Mouse (Mus musculus) right cerebral cortex, postnatal 14 days (tissue): ENCODE data around the gene Pold3.
"Not testable (repeated sequence)": the region's sequence is repeated elsewhere in the genome, so short reads cannot be mapped to it uniquely, and the experiment has no call there.

Source experiments
- DNase-seq: peaks from one replicate; pipeline ENCODE4 v3.0.0; 2022

The Pold3 gene

DNA sequence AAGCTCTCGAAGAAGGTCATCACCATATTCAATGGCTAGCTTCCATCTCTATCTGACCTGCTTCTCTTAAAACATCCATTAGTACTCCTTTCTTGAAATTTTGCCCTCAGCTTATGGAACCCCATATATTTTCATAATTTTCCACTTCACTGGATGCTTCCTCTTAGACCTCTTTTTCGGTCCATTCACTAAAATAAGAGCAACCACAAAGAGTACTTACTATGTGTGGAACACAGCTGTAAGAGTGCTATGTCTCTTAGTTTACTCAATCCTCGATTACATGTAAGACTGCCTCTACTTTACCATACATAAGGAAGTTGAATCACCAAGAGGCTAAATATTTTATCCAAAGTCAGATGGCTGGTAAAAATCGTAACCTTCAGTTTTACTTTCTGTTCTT lies 16.7 kb downstream of the Pold3 start:
- DNase-seq: no peak

DNA sequence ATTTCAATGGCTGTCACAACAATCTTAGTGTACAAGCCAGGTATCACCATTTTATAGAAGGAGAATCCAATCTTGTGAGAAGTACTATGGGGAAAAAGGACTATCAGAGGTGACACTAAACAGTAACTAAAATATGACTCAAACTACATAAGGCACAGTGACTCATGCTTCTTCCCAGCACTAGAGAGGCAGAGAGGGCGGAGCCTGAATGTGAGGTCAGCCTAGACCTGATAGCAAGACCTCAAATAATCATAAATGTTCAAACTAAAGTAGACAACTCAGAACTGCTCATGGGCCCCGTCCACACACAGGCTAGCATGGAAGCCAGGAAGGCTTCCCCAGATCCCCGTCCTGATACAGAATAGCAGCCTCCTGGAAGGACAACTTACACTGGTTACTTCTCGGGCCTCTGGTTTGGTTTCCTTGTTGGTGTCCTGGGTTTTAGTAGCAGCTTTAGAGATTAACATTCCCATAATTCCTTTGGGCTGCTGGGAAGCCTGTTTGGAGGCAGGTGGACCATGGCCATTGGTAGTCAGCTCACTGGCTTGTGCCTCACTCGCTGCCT lies 21.3 kb downstream of the Pold3 start:
- no peak for DNase-seq

DNA sequence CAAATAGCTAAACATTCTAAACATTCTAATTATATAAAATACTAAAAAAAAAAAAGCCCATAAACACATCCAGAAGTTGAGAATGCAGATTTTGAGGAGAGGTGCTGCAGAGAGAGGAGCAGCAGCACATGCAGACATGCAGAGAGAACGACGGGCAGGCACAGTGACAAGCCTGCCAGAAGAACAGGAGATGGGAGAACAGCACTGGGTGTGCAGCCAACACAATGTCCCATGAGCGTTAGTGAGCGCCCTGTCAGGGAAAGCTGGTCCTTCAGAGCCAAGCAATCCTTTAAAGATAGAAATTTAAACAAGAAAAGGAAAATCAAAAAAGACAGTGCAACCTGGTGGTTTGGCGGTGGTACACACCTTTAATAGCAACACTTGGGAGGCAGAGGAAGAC lies 34.5 kb downstream of the Pold3 start:
- DNase-seq: no peak

DNA sequence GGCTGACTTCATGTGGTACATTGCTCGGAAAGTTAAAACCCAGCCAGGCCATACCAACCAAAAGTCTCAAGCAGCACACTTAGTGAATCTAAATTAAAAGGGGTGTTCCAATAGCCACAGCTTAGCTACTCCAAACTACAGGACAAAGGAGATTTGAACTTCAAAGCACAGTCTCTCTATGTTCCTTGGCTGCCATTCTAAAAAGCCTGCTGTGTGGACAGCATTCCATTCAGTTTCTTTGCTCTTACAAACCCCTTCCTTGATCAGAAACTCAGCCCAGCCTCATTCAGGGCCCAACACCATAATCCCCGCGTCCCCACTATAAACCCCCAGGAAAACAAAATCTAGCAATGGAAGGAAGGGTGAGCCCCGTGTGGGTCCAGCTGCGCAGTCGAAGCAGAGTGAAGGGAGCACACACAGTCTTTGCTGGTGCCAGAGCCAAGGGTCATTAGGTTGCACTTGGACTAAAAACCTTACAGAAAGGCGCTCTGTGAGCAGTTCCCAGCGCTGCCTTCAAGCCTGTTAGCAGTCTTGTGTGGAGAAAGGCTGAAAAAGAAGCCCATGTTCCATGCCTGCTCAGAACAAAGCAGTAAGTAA lies 35.1 kb downstream of the Pold3 start:
- DNase-seq: no peak

DNA sequence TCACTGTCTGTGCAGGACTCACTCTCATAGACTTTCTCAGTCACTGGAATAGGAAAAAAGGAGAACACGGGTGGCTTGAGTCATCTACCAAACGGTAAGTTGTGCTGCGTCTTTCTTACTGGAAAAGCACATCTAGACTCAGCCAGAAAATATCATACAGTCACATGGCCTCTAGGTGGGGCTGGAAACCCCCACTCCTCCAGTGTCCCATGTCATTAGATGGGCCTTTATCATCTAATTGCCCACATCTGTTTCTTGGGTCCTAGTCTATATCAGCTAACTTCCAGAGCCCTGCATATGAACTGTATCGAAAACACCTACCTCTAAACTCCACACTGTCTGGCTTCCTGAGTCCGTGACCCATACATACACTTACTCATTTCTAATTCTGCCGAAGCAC lies 37.6 kb downstream of the Pold3 start:
- DNase-seq: no peak

DNA sequence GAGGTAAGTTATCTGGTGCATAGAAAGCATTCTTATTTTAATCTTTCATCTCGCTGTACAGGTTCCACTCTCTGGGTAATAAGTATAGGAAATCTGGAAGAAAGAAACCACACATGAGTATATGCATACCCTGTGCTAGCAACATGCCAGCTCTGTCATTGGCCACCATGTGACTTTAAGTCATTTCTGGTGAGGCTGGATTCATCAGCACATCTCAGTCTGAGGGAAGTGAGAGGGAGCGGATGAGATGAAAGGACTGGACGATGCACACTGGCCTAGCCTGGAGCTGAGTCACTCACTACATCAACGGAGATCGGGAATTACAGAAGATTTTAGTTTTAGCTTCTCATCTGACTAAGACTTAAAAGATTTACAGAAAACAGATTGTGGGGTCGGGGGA lies 38.5 kb downstream of the Pold3 start:
- no peak for DNase-seq

DNA sequence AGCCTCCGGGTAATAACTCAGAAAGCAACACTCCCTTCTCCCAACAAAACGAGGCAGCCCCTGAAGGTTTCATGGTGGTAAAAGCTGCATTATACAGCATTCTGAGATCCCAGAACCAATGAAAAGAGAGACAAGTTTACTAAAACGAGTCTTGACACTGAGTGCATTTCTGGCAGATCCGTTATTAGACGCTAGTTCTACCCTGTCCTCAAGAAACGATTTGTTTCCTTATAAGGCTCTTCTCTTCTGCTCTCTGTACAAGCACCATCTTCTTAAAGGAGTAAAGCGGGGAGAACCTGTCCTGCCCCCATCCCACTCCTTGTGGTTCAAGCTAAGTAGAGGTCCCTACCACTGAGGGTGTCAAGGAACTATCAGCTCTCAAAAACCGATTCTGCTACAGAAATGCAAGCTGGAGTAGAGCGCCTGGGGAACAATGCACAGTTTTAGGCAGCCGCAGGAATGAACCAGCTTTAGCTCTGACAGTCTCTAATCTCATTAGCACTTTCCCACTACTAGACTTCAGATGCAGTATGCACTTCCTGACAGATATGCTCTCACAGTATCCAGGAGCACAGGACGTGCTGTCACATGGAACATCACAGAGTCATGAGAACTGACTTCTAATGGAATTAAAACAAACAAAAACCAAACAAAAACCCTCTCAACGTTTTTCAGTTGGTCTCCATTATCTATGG lies 41.1 kb downstream of the Pold3 start:
- no peak for DNase-seq

DNA sequence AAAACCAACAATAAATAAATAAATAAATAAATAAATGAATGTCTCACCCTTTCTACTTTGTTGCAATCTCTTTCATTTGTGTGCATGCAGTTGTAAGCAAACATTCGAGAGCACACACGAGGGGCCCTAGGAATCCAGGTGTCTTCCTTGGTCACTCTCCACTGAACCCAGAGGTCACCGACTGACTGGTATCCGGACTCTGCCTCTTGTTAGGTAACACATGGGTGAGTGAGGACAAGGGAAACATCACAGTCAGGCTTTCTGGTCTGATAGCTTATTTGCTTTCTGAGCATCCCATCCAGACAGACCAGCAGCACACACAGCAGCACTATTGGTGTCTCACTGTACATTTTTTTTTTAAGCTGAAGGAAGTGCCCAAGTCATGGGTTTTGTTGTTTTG lies 44.3 kb downstream of the Pold3 start:
- DNase-seq: no peak

DNA sequence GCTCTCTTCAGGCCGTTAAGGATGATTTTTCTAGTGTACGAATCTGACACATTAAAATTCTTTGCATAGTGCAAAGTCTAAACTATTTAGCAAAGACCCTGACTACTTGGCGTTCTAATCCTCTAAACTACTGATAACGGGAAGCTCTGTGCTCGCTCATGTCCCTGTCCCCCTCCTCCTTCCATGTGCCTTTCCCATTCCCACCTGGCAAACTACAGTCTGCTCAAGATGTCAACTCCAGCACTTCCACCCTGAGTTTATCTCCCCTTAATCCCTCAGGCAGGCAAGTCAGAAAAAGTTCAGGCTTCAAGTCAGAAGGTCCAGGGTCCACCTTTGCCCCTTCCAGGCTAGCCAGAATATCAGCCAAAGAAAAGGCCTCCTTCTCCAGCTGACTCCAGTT lies 45.1 kb downstream of the Pold3 start:
- no peak for DNase-seq

DNA sequence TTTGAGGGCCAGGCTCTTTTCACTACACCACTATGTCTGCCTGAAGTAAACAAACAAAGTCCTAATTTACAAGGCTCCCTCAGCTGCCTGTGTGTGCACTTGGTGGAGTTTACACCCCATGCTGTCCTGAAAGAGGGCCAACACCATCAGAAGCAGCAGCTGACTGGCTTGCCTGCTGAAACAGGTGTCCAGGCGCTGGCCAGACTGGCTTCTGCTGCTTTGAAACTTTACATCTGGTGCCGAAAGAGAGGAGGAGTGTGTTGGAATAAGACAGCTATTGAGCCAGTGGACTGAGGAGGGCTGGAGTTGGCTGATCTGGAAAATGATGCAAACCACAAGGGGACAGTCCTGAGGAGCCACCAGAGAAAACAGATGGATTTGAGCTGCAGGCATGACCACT lies 47.4 kb downstream of the Pold3 start:
- DNase-seq: no peak

DNA sequence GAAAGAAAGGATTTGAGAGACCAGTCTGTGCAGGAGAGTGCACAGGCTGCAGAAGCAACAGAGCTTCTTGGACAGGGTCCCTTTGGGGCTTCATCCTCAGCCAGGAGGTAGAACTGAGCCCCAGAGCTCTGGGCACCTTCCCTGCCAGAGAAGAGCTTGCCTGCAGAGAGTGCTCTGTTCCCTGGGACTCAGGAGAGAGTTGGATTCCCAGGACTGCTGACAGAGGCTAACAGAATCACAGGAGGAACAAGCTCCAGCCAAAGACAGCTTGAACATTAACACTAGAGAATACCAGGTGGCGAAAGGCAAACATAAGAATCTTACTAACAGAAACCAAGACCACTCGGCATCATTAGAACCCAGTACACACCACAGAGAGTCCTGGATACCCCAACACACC lies 68.4 kb downstream of the Pold3 start:
- DNase-seq: not testable (repeated sequence)

DNA sequence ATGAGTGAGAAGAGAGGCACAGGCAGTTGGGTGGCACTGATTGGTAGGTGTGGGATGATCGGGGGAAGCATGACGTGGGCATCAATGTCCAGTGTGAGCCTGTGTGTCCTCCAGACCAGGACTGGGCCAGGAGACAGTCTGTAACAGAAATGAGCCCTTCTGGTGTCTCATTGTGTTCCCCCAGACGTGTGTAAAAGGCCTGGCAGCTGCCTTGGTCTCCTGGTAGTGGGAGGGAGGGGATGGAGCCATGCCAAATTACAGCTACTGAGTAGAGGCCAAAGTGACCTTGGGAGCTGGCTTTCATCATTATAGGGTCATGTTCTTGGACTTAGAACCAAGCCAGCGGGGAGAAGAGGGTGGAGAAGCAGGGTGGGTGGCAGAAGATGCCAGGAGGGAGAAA lies 69.5 kb downstream of the Pold3 start:
- DNase-seq: no peak

DNA sequence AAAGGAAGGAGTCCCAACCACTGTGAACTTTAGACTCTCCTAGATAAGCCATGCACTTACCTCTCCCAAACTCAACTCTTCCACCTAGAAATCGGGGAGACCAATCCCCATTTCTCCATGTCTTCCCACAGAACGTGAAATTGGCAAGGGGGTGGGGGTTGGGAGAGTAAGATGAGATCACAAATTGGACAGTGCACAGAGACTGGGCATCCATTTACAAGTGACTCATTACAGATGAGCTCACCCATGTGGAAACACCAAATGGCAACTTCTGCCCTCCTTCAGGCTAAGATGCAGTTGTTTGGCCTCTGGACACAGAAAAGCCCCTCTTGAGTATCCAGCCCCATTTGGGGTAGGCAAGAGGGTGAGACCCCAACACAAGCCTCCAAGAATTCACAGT lies 74.9 kb downstream of the Pold3 start:
- DNase-seq: no peak

DNA sequence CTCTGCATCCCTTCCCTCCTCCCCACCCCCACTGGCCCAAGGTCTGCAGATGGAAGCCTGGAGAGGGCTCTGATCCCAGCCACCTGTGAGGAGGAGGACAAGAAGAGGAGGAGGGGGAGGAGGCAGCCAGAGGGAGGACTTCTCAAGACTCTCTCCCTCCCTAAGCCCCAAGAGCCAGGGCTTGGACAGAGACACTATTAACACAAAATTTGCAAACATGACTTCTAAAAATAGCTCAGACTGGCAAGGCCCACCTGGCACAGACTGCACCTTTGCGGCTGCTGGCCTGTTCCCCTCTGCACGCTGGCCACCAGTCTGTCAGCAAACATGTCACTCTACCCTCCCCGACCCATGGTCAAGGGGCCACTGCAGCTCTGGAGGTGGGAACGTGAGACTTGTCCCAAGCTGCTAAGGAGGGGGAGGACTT lies 77.7 kb downstream of the Pold3 start:
- no peak for DNase-seq

DNA sequence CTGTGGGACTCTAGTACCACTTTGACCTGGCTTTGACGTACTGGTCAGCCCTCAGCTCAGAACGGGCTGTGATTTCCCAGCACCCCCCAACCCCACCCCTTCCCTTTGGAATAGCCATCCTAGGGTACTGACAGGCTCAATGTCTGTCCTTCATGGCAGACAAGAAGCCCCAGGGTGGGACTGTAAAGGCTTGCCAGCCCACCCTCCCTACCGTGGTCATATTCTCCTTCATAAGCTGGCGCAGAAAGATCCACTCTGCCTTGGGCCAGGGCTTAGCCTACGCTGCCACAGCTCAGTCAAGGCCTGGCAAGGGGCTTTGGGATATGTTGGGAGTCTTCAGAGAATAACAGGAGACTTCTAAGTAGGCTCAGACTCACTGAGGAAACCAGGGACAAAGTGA lies 78.3 kb downstream of the Pold3 start:
- no peak for DNase-seq

DNA sequence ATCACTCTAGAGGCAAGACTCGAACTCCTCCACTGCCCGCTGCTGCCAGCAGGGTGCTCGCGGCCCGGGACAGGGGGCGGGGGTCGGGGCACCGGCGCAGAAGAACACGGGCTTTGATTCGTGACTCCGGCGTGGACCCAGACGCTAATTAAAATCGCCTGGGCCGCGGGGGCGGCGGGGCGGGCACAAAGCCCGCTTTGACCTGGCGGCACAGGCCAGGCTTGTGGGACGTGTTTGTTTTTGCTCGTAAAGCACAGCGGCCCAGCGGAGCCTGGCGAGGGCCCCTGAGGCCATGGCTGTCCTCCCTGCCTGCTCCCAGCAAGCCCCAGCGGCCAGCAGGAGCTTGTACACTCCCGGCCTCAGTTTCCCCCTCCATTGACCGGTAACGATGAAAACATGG lies 79.2 kb downstream of the Pold3 start:
- no peak for DNase-seq

DNA sequence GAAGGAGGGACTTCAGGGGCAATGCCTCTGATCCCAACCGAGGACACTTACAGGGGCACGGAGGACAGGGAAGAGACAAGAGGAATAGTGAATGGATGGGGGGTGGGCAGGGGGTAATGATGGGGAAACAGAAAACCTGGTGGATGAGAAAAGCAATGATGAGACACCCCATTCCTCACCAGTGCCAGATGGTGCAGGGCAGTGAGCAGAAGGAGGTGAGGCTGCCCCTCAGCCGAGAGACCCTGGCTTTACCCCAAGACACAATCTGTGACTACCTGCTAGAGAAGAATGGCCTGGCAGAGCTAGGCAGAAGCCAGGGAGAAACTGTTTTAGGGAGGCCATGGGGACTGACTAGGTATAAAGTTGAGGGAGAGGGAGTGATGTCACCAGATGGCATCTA lies 84.9 kb downstream of the Pold3 start:
- no peak for DNase-seq

DNA sequence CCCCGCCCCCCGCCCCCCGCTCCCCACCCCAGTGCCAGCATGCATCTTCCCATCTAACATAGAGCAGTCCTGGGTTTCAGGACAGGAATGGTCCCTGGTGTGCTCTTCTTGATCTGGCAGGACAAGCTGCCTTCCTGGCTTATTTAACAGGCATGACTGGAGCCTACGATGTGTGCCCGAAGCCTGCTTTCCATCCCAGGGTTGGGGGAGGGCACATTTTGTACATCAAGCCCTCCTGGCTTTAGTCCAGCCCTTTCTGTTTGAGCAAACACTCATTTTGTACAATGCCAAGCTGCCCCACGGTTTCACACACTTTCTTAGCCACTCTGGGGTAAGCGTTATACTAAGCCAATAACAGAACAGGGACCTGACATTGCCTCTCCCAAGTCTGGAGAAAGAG lies 85.3 kb downstream of the Pold3 start:
- DNase-seq: no peak

DNA sequence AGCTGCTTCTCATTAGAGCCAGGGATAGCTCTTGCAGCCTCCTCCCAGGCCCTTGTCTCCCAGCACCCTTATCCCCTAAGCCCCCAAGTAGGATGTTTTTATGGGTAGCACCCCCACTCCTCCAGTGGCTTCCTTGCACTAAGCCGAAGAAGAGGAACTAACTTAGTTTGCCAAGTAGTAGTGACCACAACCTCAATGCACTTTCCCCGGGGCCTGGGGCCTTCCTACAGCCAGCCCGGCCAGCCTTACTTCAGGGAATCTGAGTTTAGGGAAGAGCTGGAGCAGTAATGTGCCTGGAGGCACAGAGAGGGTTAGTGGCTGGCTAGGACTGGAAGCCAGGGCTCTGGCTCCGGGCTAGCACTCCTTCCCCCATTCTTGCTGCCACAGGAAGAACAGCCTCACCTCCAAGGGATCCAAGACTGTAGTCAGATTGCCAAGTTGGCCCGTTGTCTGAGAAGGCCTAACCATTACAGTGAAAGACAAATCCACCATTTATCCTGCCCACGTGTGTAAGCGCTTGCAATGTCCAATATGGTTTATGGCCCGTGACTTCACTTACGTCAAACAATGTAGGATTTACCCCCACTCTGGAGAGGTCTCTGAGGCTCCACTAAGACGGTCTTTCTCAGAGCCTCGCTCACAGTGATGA lies 86.4 kb downstream of the Pold3 start:
- DNase-seq: no peak

DNA sequence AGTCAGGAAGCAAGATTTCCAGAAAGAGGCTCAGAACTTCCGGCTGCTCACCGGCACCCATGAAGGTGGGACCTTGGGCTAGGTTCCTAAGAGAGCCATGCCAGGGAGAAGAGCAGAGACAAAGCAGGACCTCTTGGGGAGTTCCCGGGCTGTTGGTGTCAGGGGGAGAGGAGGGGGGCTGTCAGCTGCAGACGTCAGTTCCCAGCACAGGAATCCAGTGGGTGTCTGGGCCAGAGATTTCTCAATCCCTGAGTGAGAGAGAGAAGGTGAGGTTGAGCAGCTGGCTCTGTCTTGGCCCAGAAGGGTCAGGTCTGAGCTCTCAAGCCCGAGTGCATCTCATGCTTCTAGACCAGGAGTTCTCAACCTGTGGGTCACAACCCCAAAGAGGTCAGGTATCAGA lies 87.7 kb downstream of the Pold3 start:
- no peak for DNase-seq
